ENCODE assay signal across 12 mouse cellular contexts in the genomic region with DNA sequence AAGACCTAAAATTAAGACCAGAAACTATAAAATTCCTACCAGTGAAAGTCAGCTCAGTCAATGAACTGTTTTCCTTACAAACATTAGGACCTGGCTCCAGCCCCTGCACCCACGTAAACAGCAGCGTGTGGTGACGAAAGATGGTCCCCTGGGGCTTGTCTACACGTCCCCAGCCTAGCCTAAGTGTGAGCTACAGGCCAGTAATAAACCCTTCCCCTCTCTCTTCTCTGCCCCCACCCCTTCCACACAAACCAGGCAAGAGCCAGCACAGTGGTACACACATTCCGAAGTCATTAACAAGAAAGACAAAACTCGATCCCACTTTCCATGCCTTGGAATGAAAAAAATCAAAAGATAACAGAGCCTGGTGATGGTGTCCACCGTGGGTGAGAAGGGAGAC.
"Had no signal": no experiment of that assay in that cellular context is flagged by ENCODE, and none has a peak within 500 bp of the region (broad histone marks: within the 10 kb centered on the region; RNA-seq: fewer than 3 reads in every experiment).

No protein-coding gene starts in this region.

- H3K27me3 ChIP-seq: midbrain, embryonic 12.5 days; neural tube, embryonic 13.5 days had no signal

- H3K4me1 ChIP-seq: midbrain, embryonic 12.5 days; neural tube, embryonic 13.5 days had no signal

- H3K4me2 ChIP-seq: midbrain, embryonic 12.5 days; neural tube, embryonic 13.5 days had no signal

- H3K27ac ChIP-seq: left cerebral cortex, adult 2 months; liver, embryonic 14.5 days; midbrain, embryonic 12.5 days; neural tube, embryonic 13.5 days had no signal

- H3K9me3 ChIP-seq: midbrain, embryonic 12.5 days; neural tube, embryonic 13.5 days had no signal

- ATAC-seq: midbrain, embryonic 16.5 days had no signal

- H3K4me3 ChIP-seq: left cerebral cortex, adult 2 months; midbrain, embryonic 12.5 days; neural tube, embryonic 13.5 days had no signal

- H3K9ac ChIP-seq: liver, embryonic 14.5 days; midbrain, embryonic 12.5 days; neural tube, embryonic 13.5 days had no signal

- DNase-seq: kidney, postnatal 25 days; lung, adult 18-20 months; retina, postnatal 1 day; right cerebral cortex, postnatal 4 days; spleen, adult 18-20 months; thymus, adult 18-20 months; thymus, postnatal 14 days had no signal
